Mouse (Mus musculus) heart, postnatal 0 days (tissue): Measurements from ENCODE around the gene Unc45b. TPM values are rescaled to one million over a fixed set of nuclear protein-coding genes. Genes with fewer than 3 reads are reported as not detected.
A peak's percentile ranks its signal among the peaks of the same experiment; 100 is the strongest.

ENCODE experiments used
- ATAC-seq: fragments of 200-750 bp; cut with Nextera tagmentation; 2 replicates; pipeline ENCODE4 v1.8.0; 2017; ENCODE audit warnings: low read depth, moderate number of reproducible peaks, moderate library complexity; ENCODE audit not compliant: insufficient read depth
- DNase-seq: peaks from one replicate; pipeline ENCODE4 v3.0.0-alpha.2; 2016; ENCODE audit warnings: low spot score
- H3K27ac ChIP-seq: fragments of 300-500 bp; sonication (generic); 2 replicates; pipeline ENCODE4 v1.5.1; 2014; ENCODE audit warnings: low read depth, mild to moderate bottlenecking
- H3K27me3 ChIP-seq: fragments of 300-500 bp; sonication (generic); 2 replicates; pipeline ENCODE4 v1.6.1; 2014; ENCODE audit warnings: low read length, mixed read lengths; ENCODE audit not compliant: control insufficient read depth, insufficient read depth
- H3K36me3 ChIP-seq: fragments of 300-500 bp; sonication (generic); replicated peaks from 2 replicates; pipeline ENCODE4 v1.6.1; 2014; ENCODE audit warnings: low read length, mixed read lengths; ENCODE audit not compliant: control insufficient read depth, insufficient read depth
- H3K4me1 ChIP-seq: fragments of 300-500 bp; sonication (generic); 2 replicates; pipeline ENCODE4 v1.6.1; 2014; ENCODE audit warnings: antibody characterized with exemption; ENCODE audit not compliant: control insufficient read depth, insufficient read depth
- H3K4me2 ChIP-seq: fragments of 300-500 bp; sonication (generic); 2 replicates; pipeline ENCODE4 v1.6.1; 2014; ENCODE audit warnings: low read depth, mild to moderate bottlenecking, low read length, moderate library complexity
- H3K4me3 ChIP-seq: fragments of 300-500 bp; sonication (generic); 2 replicates; pipeline ENCODE4 v1.5.1; 2014; ENCODE audit warnings: low read depth, low read length
- H3K9ac ChIP-seq: fragments of 300-500 bp; sonication (generic); replicated peaks from 2 replicates; pipeline ENCODE4 v1.6.1; 2014; ENCODE audit warnings: low read depth, low read length, mixed read lengths
- H3K9me3 ChIP-seq: fragments of 300-500 bp; sonication (generic); replicated peaks from 2 replicates; pipeline ENCODE4 v1.6.1; 2016; ENCODE audit warnings: low read length; ENCODE audit not compliant: control insufficient read depth
- CTCF ChIP-seq: IDR thresholded peaks from 2 replicates; pipeline ENCODE4 v1.5.1; 2016; ENCODE audit warnings: antibody characterized with exemption, control low read depth, low read depth
- EP300 ChIP-seq: IDR thresholded peaks from 2 replicates; pipeline ENCODE4 v1.6.1; 2016; ENCODE audit warnings: antibody characterized with exemption, low read depth
- WGBS: fragments of 180-500 bp; shearing (Covaris S2); extraction: QIAGEN DNeasy Blood & Tissue Kit; methylation state at CpG from one replicate; pipeline ENCODE4 v1.1.7; 2014; 5-methylcytosine and 5-hydroxymethylcytosine counted together
- polyA plus RNA-seq: library from polyadenylated mRNA; unstranded; fragments of >200 nt; fragmentation: Nextera tagmentation; extraction: Ambion mirVana; gene quantifications from 2 replicates; pipeline ENCODE4 v1.2.1, GENCODE M21; 2015
- total RNA-seq: library from RNA; depleted of rRNA; stranded (reverse); fragments of >200 nt; gene quantifications from 2 replicates; pipeline ENCODE4 v1.2.3, GENCODE M21; 2014; ENCODE audit warnings: low replicate concordance

Unc45b gene
- total and polyA plus RNA-seq, 2 experiments from 2014 or later, result 167 to 239 TPM

GRCm38 (mm10) chr11:82871031-82871446 is 39.3 kb upstream of the Unc45b start, which contains the start of gene Rffl:
Rffl (minus strand) TSS chr11:82871210.
- peak within 1 kb of the TSS; percentile 87 for H3K4me2 ChIP-seq
- H3K4me1 ChIP-seq, result no peaks in the 10 kb centered on the region; the same call in 1 of the 2 replicates
- under 1% methylated on average over 33 of the region's 43 CpGs for WGBS
- peak; percentile 89 for DNase-seq
- no peaks in the 10 kb centered on the region for H3K27me3 ChIP-seq
- H3K9ac ChIP-seq, result peak within 1 kb of the TSS; percentile 75
- no peaks in the 10 kb centered on the region for H3K36me3 ChIP-seq
- ATAC-seq, result peak; percentile 96
- H3K27ac ChIP-seq, result peak within 1 kb of the TSS; percentile 72
- no peaks in the 10 kb centered on the region for H3K9me3 ChIP-seq
- no peak for TF ChIP-seq EP300
- peak; percentile 74 for TF ChIP-seq CTCF
- peak within 1 kb of the TSS; percentile 91 for H3K4me3 ChIP-seq

DNA sequence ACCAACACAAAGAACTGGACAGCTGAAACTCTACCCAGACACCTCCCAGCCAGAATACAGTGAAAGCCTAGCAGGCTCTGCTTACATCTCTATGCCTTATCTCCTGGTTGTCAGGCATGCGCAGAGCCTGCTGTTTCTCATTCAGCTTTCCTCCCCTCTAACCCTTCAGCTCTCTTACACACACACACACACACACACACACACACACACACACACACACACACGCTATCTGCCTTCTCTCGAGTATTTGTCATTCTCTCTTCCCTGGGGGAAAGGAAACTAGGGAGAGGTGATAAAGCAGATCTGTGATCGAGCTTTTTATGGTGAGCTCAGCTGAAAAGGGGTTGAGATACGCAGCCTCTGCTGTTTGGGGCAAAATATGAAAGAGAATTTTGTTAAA is 35.4 kb upstream of the Unc45b start:
- 0 out of 2 replicates have a peak, but pooled peaks cover 9% of the 10 kb centered on the region for H3K36me3 ChIP-seq
- 15% methylated on average over 5 of the region's 5 CpGs for WGBS
- TF ChIP-seq EP300 (no peak), CTCF (no peak)
- H3K4me3 ChIP-seq, result no peak overlapping the region
- no peaks in the 10 kb centered on the region for H3K27me3 ChIP-seq
- ATAC-seq (no peak), DNase-seq (no peak)
- no peak overlapping the region for H3K4me2 ChIP-seq
- no peak overlapping the region for H3K9ac ChIP-seq
- H3K27ac ChIP-seq, result no peak overlapping the region
- H3K9me3 ChIP-seq, result no peaks in the 10 kb centered on the region
- H3K4me1 ChIP-seq, result no peaks in the 10 kb centered on the region; the same call in 1 of the 2 replicates

- Histone ChIP-seq H3K4me1 (no peaks in the 10 kb centered on the region), H3K9me3 (no peaks in the 10 kb centered on the region), H3K9ac (no peak overlapping the region), H3K36me3 (peaks cover 9% of the 10 kb centered on the region; the same call in 1 of the 2 replicates), H3K27ac (no peak overlapping the region), H3K27me3 (no peaks in the 10 kb centered on the region), H3K4me3 (no peak overlapping the region), H3K4me2 (no peak overlapping the region)
- 96% methylated on average over 5 of the region's 5 CpGs for WGBS
- no peak for TF ChIP-seq EP300
- TF ChIP-seq CTCF, result no peak
- ATAC-seq, result no peak
- DNase-seq, result no peak
These were observed 34.7 kb upstream of the Unc45b start for GRCm38 (mm10) chr11:82875631-82876030.

DNA sequence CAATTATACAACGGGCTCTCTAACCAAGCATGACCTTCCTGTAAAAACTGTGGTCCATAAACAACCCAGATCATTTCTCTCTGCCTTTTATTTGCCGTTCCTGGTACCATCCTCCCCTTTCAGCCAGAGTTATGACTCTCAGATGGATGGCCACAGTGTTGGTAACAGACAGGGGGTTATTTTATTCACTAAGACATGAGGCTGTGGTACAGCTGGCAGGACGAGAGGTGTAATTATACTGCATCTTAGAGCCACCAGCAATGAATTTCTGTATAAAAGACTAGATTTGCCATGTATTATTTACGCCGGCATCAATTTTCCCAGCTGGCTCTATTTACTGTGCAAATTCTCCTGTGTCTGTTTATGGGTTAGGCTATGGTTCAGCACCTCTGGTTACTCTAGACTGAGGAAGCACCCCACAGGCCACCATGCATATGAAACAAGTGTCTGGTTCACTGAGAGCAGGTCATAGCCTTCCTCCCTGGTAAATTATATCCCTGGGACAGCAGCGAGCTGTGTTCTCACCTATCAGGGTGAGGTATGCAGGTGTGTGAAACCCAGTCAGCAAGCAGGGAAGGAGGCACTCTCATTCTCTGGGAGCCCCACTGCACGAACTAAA is 32.5 kb upstream of the Unc45b start:
- Histone ChIP-seq H3K9me3 (no peaks in the 10 kb centered on the region), H3K36me3 (peaks cover 27% of the 10 kb centered on the region), H3K27me3 (no peaks in the 10 kb centered on the region), H3K4me1 (no peaks in the 10 kb centered on the region), H3K27ac (no peak overlapping the region), H3K4me2 (no peak overlapping the region), H3K9ac (no peak overlapping the region), H3K4me3 (no peak overlapping the region)
- ATAC-seq (no peak), DNase-seq (no peak)
- WGBS, result 81% methylated on average over 7 of the region's 7 CpGs
- no peak for TF ChIP-seq EP300
- no peak for TF ChIP-seq CTCF

DNA sequence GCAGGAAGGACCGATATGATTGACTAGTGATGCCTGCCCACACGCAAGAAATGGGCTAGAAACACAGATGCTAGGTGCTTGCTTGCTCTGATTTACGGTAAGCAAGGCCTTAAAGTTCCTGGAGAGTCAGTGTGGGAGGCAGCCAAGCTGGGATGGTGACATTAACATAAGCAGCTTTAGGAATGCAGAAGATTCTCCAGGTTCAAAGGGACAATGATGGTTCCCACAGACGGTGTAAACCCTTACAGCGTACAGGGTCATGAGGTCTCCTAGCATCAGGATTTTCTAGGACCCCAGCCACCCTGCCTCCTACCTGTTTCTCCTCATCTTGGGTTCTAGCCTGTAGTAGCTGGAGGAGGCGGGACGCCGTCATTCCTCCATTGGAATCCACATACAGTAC is 27.2 kb upstream of the Unc45b start:
- 71% methylated on average over 8 of the region's 8 CpGs for WGBS
- no peak for ATAC-seq
- no peak overlapping the region for H3K9ac ChIP-seq
- peaks cover 27% of the 10 kb centered on the region for H3K36me3 ChIP-seq
- no peak for DNase-seq
- no peak overlapping the region for H3K4me2 ChIP-seq
- no peaks in the 10 kb centered on the region for H3K27me3 ChIP-seq
- no peak for TF ChIP-seq CTCF
- TF ChIP-seq EP300, result no peak
- H3K9me3 ChIP-seq, result no peaks in the 10 kb centered on the region
- no peak overlapping the region for H3K4me3 ChIP-seq
- H3K27ac ChIP-seq, result no peak overlapping the region
- no peaks in the 10 kb centered on the region for H3K4me1 ChIP-seq

DNA sequence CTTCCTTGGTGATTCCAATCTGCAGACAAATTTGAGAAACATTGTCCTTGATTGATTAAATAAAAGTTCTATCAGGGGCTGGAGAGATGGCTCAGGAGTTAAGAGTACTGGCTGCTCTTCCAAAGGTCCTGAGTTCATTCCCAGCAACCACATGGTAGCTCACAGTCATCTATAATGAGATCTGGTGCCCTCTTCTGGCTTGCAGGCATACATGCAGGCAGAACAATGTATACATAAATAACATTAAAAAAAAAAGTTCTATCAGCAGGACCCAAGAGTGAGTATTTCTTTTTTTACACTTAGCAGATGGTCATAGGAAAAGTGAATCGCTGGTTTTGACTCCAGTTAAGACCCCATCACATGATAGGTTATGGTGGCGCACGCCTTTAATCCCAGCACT is 23.8 kb upstream of the Unc45b start:
- peak; percentile 45 for TF ChIP-seq CTCF
- TF ChIP-seq EP300, result no peak
- peaks cover 11% of the 10 kb centered on the region; the same call in 1 of the 2 replicates for H3K4me1 ChIP-seq
- no peak overlapping the region for H3K4me2 ChIP-seq
- H3K4me3 ChIP-seq, result no peak overlapping the region
- peaks cover 13% of the 10 kb centered on the region for H3K36me3 ChIP-seq
- H3K27me3 ChIP-seq, result no peaks in the 10 kb centered on the region
- no peak for ATAC-seq
- DNase-seq, result no peak
- no peaks in the 10 kb centered on the region for H3K9me3 ChIP-seq
- no peak overlapping the region for H3K27ac ChIP-seq
- 77% methylated on average over 3 of the region's 3 CpGs for WGBS
- no peak overlapping the region for H3K9ac ChIP-seq
